Mouse (Mus musculus): ENCODE results near the gene Fam209.

Fam209 gene

DNA sequence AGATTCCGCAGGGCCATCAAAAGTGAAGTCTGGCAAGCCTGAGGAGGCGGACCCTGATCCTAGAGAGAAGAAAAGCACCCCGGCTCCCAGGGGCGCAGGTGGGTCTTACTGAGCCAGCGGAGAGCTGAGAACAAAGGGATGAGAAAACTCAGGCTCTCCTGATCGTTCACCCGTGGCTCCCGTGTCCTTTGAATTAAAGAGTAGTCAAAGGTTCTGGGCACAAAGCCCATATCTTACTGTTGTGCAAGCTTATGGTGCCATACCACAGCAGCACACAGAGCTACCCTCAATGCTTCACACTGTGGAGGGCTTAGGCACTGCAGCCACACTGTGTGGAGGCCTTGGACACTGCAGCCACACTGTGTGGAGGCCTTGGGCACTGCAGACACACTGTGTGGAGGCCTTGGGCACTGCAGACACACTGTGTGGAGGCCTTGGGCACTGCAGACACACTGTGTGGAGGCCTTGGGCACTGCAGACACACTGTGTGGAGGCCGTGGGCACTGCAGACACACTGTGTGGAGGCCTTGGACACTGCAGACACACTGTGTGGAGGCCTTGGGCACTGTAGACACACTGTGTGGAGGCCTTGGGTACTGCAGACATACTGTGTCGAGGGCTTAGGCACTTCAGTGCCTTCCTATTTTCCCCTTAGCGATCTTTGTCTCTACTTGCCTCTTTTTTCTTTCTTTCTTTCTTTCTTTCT is 5.7 kb upstream of the Fam209 start:
- Histone ChIP-seq H3K36me3 (ENCODE audit: insufficient read depth, low read length) (peaks cover 84% of the 10 kb centered on the region), H3K4me1 (replicated peaks; ENCODE audit: low read depth, low read length) (peaks cover 8% of the 10 kb centered on the region), H3K27me3 (ENCODE audit: insufficient read depth, low read length) (no peaks in the 10 kb centered on the region), H3K4me3 (replicated peaks; ENCODE audit: low read length) (no peak overlapping the region), H3K9me3 (ENCODE audit: low read length) (no peaks in the 10 kb centered on the region)
- TF ChIP-seq CTCF (conservative IDR thresholded peaks at IDR 0.05; ENCODE audit: low read length) (no peak), POU5F1 (IDR thresholded peaks at IDR 0.05; ENCODE audit: borderline replicate concordance, low read length) (no peak), NANOG (IDR thresholded peaks at IDR 0.05; ENCODE audit: borderline replicate concordance, low read length) (no peak)

GRCm38 (mm10) chr2:172467206-172467605 is 5.1 kb upstream of the Fam209 start:
- TF ChIP-seq CTCF (conservative IDR thresholded peaks at IDR 0.05; ENCODE audit: low read length) (no peak), NANOG (IDR thresholded peaks at IDR 0.05; ENCODE audit: borderline replicate concordance, low read length) (no peak), POU5F1 (IDR thresholded peaks at IDR 0.05; ENCODE audit: borderline replicate concordance, low read length) (no peak)
- no peaks in the 10 kb centered on the region for H3K27me3 ChIP-seq (ENCODE audit: insufficient read depth, low read length)
- H3K4me3 ChIP-seq (replicated peaks; ENCODE audit: low read length) = no peak overlapping the region
- peaks cover 8% of the 10 kb centered on the region for H3K4me1 ChIP-seq (replicated peaks; ENCODE audit: low read depth, low read length)
- H3K36me3 ChIP-seq (ENCODE audit: insufficient read depth, low read length) = peaks cover 78% of the 10 kb centered on the region
- H3K9me3 ChIP-seq (ENCODE audit: low read length) = no peaks in the 10 kb centered on the region

DNA sequence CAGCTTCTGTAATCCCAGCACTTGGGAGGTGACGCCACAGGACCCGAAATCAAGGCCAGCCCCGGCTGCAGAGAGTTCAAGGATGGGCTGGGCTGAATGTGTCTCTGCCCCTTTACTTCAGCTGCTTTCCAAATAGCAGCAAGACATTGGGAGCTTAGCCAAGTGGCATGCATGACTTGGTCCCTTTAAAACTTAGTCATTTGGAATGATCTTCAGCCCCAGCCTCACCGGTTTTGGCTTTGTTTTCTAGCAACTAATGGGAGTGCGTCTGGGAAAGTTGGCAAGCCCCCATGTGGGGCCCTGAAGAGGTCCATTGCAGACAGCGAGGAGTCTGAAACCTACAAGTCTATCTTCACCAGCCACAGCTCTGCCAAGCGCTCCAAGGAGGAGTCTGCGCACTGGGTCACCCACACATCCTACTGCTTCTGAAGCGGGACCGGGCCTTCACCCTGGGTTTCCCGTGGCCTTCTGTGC is 3.9 kb upstream of the Fam209 start:
- TF ChIP-seq NANOG (IDR thresholded peaks at IDR 0.05; ENCODE audit: borderline replicate concordance, low read length) = no peak
- TF ChIP-seq POU5F1 (IDR thresholded peaks at IDR 0.05; ENCODE audit: borderline replicate concordance, low read length) = no peak
- no peak for TF ChIP-seq CTCF (conservative IDR thresholded peaks at IDR 0.05; ENCODE audit: low read length)
- no peak overlapping the region for H3K4me3 ChIP-seq (replicated peaks; ENCODE audit: low read length)
- H3K9me3 ChIP-seq (ENCODE audit: low read length) = no peaks in the 10 kb centered on the region
- H3K4me1 ChIP-seq (replicated peaks; ENCODE audit: low read depth, low read length) = peaks cover 8% of the 10 kb centered on the region
- peaks cover 66% of the 10 kb centered on the region for H3K36me3 ChIP-seq (ENCODE audit: insufficient read depth, low read length)
- no peaks in the 10 kb centered on the region for H3K27me3 ChIP-seq (ENCODE audit: insufficient read depth, low read length)

- Histone ChIP-seq H3K27me3 (ENCODE audit: insufficient read depth, low read length) (no peaks in the 10 kb centered on the region), H3K4me3 (replicated peaks; ENCODE audit: low read length) (no peak overlapping the region), H3K36me3 (ENCODE audit: insufficient read depth, low read length) (peaks cover 14% of the 10 kb centered on the region), H3K9me3 (ENCODE audit: low read length) (no peaks in the 10 kb centered on the region), H3K4me1 (replicated peaks; ENCODE audit: low read depth, low read length) (peaks cover 15% of the 10 kb centered on the region)
- TF ChIP-seq NANOG (IDR thresholded peaks at IDR 0.05; ENCODE audit: borderline replicate concordance, low read length) (no peak), POU5F1 (IDR thresholded peaks at IDR 0.05; ENCODE audit: borderline replicate concordance, low read length) (no peak), CTCF (conservative IDR thresholded peaks at IDR 0.05; ENCODE audit: low read length) (no peak)
Observed at GRCm38 (mm10) chr2:172473591-172473990, 1.3 kb downstream of the Fam209 start.

DNA sequence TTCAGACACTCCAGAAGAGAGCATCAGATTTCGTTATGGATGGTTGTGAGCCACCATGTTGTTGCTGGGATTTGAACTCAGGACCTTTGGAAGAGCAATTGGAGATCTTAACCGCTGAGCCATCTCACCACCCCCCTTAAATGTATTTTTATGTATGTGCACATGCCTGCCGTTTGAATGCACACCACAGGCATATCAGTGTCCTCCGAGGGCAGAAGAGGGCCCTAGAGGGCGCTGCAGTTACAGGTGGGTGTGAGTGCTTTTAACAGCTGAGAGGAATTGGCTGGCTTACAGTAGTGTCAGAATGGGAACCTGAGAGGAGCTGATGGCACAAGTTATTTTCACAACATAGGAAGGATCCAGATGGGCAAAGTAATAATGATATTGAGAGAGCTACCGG is 2.6 kb downstream of the Fam209 start:
- no peak overlapping the region for H3K4me3 ChIP-seq (replicated peaks; ENCODE audit: low read length)
- H3K36me3 ChIP-seq (ENCODE audit: insufficient read depth, low read length) = peaks cover under 1% of the 10 kb centered on the region; the same call in 1 of the 2 replicates
- H3K4me1 ChIP-seq (replicated peaks; ENCODE audit: low read depth, low read length) = peaks cover 19% of the 10 kb centered on the region
- TF ChIP-seq CTCF (conservative IDR thresholded peaks at IDR 0.05; ENCODE audit: low read length) = peak; percentile 61
- no peak for TF ChIP-seq NANOG (IDR thresholded peaks at IDR 0.05; ENCODE audit: borderline replicate concordance, low read length)
- H3K9me3 ChIP-seq (ENCODE audit: low read length) = no peaks in the 10 kb centered on the region
- no peaks in the 10 kb centered on the region for H3K27me3 ChIP-seq (ENCODE audit: insufficient read depth, low read length)

DNA sequence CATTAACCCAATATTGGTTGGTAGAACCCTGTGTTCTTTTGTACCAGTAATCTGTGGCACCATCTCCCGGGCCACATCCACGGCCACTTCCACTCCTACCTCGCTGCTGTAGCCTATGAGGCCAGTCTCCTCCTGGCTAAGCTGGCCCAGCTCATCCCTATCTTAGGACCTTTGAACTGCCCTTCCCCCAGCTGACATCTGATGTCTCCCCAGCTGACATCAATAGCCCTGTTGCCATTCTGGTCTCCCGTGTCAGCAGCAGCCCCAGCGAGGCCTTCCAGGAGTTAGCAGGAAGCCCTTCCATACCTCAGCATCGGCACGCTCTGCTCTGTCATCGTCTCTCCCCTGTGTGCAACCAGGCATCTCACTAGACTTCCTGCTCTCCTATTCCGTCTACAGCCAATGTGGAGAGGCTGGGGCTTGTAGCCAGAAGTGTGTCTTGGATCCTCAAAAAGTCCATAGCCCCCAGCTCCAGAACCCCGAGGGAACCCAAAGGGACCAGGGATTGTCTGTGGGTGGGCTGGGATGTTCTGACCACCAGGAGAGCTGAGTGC is 4.5 kb downstream of the Fam209 start:
- H3K36me3 ChIP-seq (ENCODE audit: insufficient read depth, low read length) = no peaks in the 10 kb centered on the region
- no peaks in the 10 kb centered on the region for H3K9me3 ChIP-seq (ENCODE audit: low read length)
- H3K4me3 ChIP-seq (replicated peaks; ENCODE audit: low read length) = no peak overlapping the region
- TF ChIP-seq NANOG (IDR thresholded peaks at IDR 0.05; ENCODE audit: borderline replicate concordance, low read length) (no peak), CTCF (conservative IDR thresholded peaks at IDR 0.05; ENCODE audit: low read length) (no peak), POU5F1 (IDR thresholded peaks at IDR 0.05; ENCODE audit: borderline replicate concordance, low read length) (no peak)
- H3K27me3 ChIP-seq (ENCODE audit: insufficient read depth, low read length) = no peaks in the 10 kb centered on the region
- peaks cover 30% of the 10 kb centered on the region for H3K4me1 ChIP-seq (replicated peaks; ENCODE audit: low read depth, low read length)

DNA sequence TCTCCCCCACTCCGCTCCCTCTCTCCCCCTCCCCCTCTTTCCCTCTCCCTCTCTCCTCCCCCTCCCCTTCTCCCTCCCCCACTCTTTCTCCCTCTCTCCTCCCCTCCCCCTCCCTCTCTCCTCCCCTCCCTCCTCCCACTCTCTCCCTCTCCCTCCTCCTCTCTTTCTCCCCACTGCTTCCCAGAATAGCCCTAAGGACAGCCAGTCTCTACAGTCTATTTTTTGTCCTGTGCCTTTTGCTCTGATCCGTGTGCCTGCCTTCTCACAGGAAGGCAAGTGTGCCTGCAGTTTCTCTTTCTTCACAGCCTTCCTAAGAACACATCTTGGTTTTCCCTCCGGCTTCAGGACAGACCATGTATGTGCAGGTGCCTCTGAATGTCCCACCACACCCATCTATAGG is 5.0 kb downstream of the Fam209 start:
- H3K27me3 ChIP-seq (ENCODE audit: insufficient read depth, low read length) = no peaks in the 10 kb centered on the region
- TF ChIP-seq CTCF (conservative IDR thresholded peaks at IDR 0.05; ENCODE audit: low read length) (no peak), NANOG (IDR thresholded peaks at IDR 0.05; ENCODE audit: borderline replicate concordance, low read length) (no peak), POU5F1 (IDR thresholded peaks at IDR 0.05; ENCODE audit: borderline replicate concordance, low read length) (no peak)

DNA sequence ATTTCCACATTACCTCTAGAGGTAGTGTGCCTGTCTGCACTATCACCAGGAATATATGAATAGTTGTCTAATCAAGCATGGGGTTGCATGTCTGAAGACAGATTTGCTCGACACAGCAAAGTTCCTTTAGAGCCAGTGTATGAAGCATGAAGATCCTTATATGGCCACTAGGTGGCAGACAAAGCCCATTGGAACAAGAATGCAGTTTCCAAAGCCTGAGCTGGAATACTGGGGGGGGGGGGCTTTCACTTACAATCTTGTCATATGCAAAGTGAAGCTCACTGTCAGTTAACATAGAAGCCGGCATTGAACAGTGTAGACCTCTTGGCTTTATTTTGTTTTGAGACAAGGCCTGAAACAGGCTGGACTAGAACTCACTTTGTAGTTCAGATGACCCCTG is 5.5 kb downstream of the Fam209 start:
- H3K27me3 ChIP-seq (ENCODE audit: insufficient read depth, low read length) = no peaks in the 10 kb centered on the region; the same call in 1 of the 2 replicates
- H3K4me1 ChIP-seq (replicated peaks; ENCODE audit: low read depth, low read length) = peaks cover 34% of the 10 kb centered on the region
- no peak overlapping the region for H3K4me3 ChIP-seq (replicated peaks; ENCODE audit: low read length)
- no peaks in the 10 kb centered on the region for H3K36me3 ChIP-seq (ENCODE audit: insufficient read depth, low read length)
- TF ChIP-seq CTCF (conservative IDR thresholded peaks at IDR 0.05; ENCODE audit: low read length) (peak; percentile 64), POU5F1 (IDR thresholded peaks at IDR 0.05; ENCODE audit: borderline replicate concordance, low read length) (no peak)
- no peaks in the 10 kb centered on the region for H3K9me3 ChIP-seq (ENCODE audit: low read length)

More for the DNA sequence above, 5.0 kb downstream of the Fam209 start:
- H3K4me3 ChIP-seq (replicated peaks; ENCODE audit: low read length) = no peak overlapping the region
- H3K36me3 ChIP-seq (ENCODE audit: insufficient read depth, low read length) = no peaks in the 10 kb centered on the region
- peaks cover 34% of the 10 kb centered on the region for H3K4me1 ChIP-seq (replicated peaks; ENCODE audit: low read depth, low read length)
- H3K9me3 ChIP-seq (ENCODE audit: low read length) = no peaks in the 10 kb centered on the region
